ENCODE assay signal across 8 mouse cellular contexts in the genomic region with DNA sequence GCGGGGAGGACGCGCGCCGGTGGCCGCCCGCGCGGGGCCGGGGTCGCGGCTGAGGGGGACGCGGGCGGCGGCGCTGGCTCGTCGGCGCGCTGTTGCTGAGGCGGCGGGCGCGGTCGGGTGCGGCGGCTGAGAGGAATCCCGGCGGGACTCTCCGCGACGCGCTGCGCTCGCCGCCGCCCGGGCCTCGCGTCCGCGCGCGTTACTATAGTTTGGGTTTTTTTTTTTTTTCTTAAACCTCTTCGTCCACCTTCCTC. TPM values are rescaled to one million over a fixed set of nuclear protein-coding genes. Genes with fewer than 3 reads are reported as not detected.
DNase-seq lines count a peak whose midpoint lies in the region; ATAC-seq and TF ChIP-seq lines count a peak whose summit lies in the region.

No protein-coding gene starts in this region.

- H3K27me3 ChIP-seq in embryonic facial prominence, embryonic 14.5 days (replicated peaks; ENCODE audit: control insufficient read depth, insufficient read depth, low read length) = no peaks in the 10 kb centered on the region
- no peaks in the 10 kb centered on the region for H3K27me3 ChIP-seq in hindbrain, postnatal 0 days (ENCODE audit: insufficient read depth, low read length)
- no peaks in the 10 kb centered on the region for H3K27me3 ChIP-seq in neural tube, embryonic 12.5 days (replicated peaks)

- peak overlapping the region; percentile 98 for H3K4me3 ChIP-seq in lung, adult 2 months (replicated peaks; ENCODE audit: extremely low read depth, low read depth, low read length)
- H3K4me3 ChIP-seq in embryonic facial prominence, embryonic 14.5 days (ENCODE audit: low read depth, low read length) = peak overlapping the region; percentile 94
- H3K4me3 ChIP-seq in hindbrain, postnatal 0 days (ENCODE audit: low read length) = peak overlapping the region; percentile 96
- H3K4me3 ChIP-seq in neural tube, embryonic 12.5 days = peak overlapping the region; percentile 94

- H3K9me3 ChIP-seq in embryonic facial prominence, embryonic 14.5 days (ENCODE audit: control insufficient read depth, low read length) = no peaks in the 10 kb centered on the region
- no peaks in the 10 kb centered on the region for H3K9me3 ChIP-seq in hindbrain, postnatal 0 days (ENCODE audit: low read length)
- no peaks in the 10 kb centered on the region for H3K9me3 ChIP-seq in neural tube, embryonic 12.5 days

- no peak for TF ChIP-seq CTCF in lung, adult 2 months (IDR thresholded peaks at IDR 0.05; ENCODE audit: insufficient read depth, low read length)
- no peak for TF ChIP-seq CTCF in hindbrain, postnatal 0 days (IDR thresholded peaks at IDR 0.05; ENCODE audit: low read depth)

- WGBS in lung, adult 2 months = 6% methylated on average over 42 of the region's 46 CpGs
- 0% methylated on average over 2 of the region's 46 CpGs for WGBS in embryonic facial prominence, embryonic 14.5 days
- 0% methylated on average over 11 of the region's 46 CpGs for WGBS in hindbrain, postnatal 0 days
- WGBS in neural tube, embryonic 12.5 days = under 1% methylated on average over 36 of the region's 46 CpGs

- H3K27ac ChIP-seq in embryonic facial prominence, embryonic 14.5 days (replicated peaks; ENCODE audit: low read depth, low read length) = peak overlapping the region; percentile 99
- peak overlapping the region; percentile 98 for H3K27ac ChIP-seq in hindbrain, postnatal 0 days
- H3K27ac ChIP-seq in neural tube, embryonic 12.5 days = peak overlapping the region; percentile 98

- no peak for ATAC-seq in embryonic facial prominence, embryonic 14.5 days (ENCODE audit: low read depth)
- ATAC-seq in hindbrain, postnatal 0 days = no peak
- ATAC-seq in neural tube, embryonic 12.5 days (ENCODE audit: low FRiP score, low read depth) = no peak

- H3K4me2 ChIP-seq in embryonic facial prominence, embryonic 14.5 days (ENCODE audit: low read depth, low read length) = peak overlapping the region; percentile 67; the same call in 1 of the 2 replicates
- peak overlapping the region; percentile 55 for H3K4me2 ChIP-seq in hindbrain, postnatal 0 days (ENCODE audit: low read depth, low read length)
- H3K4me2 ChIP-seq in neural tube, embryonic 12.5 days (replicated peaks) = no peak overlapping the region

- peaks cover 9% of the 10 kb centered on the region for H3K4me1 ChIP-seq in lung, adult 2 months (ENCODE audit: control insufficient read depth, insufficient read depth, low read length)
- H3K4me1 ChIP-seq in embryonic facial prominence, embryonic 14.5 days (ENCODE audit: control insufficient read depth, insufficient read depth, low read length) = peaks cover 12% of the 10 kb centered on the region
- peaks cover 14% of the 10 kb centered on the region for H3K4me1 ChIP-seq in hindbrain, postnatal 0 days (ENCODE audit: insufficient read depth, low read length)
- peaks cover 16% of the 10 kb centered on the region; the same call in 1 of the 2 replicates for H3K4me1 ChIP-seq in neural tube, embryonic 12.5 days

- no peak for DNase-seq in lung, adult 2 months
- no peak for DNase-seq in lung, adult 18-20 months
- no peak for DNase-seq in embryonic facial prominence, embryonic 14.5 days (ENCODE audit: low spot score)
- DNase-seq in hindbrain, postnatal 0 days (ENCODE audit: low spot score) = no peak
- no peak for DNase-seq in layer of hippocampus, postnatal 25 days (ENCODE audit: extremely low spot score in 1 of 2, low spot score in 1 of 2)
- no peak for DNase-seq in urinary bladder, postnatal 36 days (ENCODE audit: low spot score in 2 of 2)
- DNase-seq in thymus, postnatal 25 days = no peak

- H3K9ac ChIP-seq in embryonic facial prominence, embryonic 14.5 days (ENCODE audit: low read depth, low read length) = peak overlapping the region; percentile 97
- H3K9ac ChIP-seq in hindbrain, postnatal 0 days (replicated peaks; ENCODE audit: low read length) = peak overlapping the region; percentile 97
- peak overlapping the region; percentile 98; the same call in 1 of the 2 replicates for H3K9ac ChIP-seq in neural tube, embryonic 12.5 days

- no peak for TF ChIP-seq POLR2A in lung, adult 2 months (IDR thresholded peaks at IDR 0.05; ENCODE audit: borderline replicate concordance, extremely low read depth, low read depth, low read length)

- no peaks in the 10 kb centered on the region for H3K36me3 ChIP-seq in embryonic facial prominence, embryonic 14.5 days (ENCODE audit: control insufficient read depth, insufficient read depth, low read length)
- H3K36me3 ChIP-seq in hindbrain, postnatal 0 days (ENCODE audit: insufficient read depth, low read length) = no peaks in the 10 kb centered on the region
- H3K36me3 ChIP-seq in neural tube, embryonic 12.5 days = no peaks in the 10 kb centered on the region

RNA-seq across cellular contexts. Expression of gene Qk, which starts 0.3 kb away (rescaled TPM):
- 381 and 394 TPM in 2 replicates for polyA plus RNA-seq in lung, adult 2 months (2012; rRNA removed)
- 42.8 and 46.5 TPM in 2 replicates for polyA plus RNA-seq in embryonic facial prominence, embryonic 14.5 days (2014; fragmentation: Nextera tagmentation; extraction: Ambion mirVana)
- total RNA-seq in hindbrain, postnatal 0 days (2014; rRNA removed) = 466 and 482 TPM in 2 replicates
- 66.7 and 77.3 TPM in 2 replicates for polyA plus RNA-seq in hindbrain, postnatal 0 days (2015; fragmentation: Nextera tagmentation; extraction: Ambion mirVana)
- 45.8 TPM in 2 replicates for polyA plus RNA-seq in neural tube, embryonic 12.5 days (2016; fragmentation: Nextera tagmentation; extraction: Ambion mirVana)
- 100 to 1,000 TPM; 413 to 454 TPM for total RNA-seq in layer of hippocampus, postnatal 25 days (2021)
